In the genomic region with DNA sequence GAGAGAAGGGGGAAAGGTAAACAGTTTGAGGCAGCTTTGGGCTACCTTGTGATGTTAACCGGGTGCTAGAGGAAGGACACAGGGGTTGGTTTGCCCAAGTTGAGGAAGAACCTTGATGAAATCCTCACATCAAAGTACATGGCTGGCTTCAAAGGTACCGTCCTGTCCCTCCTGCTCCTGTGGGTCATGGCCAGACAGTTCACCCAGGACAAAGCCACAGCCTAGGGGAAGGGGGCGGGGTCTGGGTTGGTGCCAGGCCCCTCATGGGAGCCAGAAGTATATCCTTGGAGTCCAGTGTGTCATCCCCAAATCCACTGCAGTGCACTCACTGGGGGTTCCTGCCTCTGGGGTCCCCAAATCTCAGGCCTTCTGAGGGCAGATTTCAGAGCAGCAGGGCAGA, we compare ENCODE assay signal across 24 mouse cellular contexts.
A peak's percentile ranks its signal among the peaks of the same experiment; 100 is the strongest.
DNase-seq lines count a peak whose midpoint lies in the region; ATAC-seq lines count a peak whose summit lies in the region.
"Had no signal": no experiment of that assay in that cellular context is flagged by ENCODE, and none has a peak within 500 bp of the region (broad histone marks: within the 10 kb centered on the region; RNA-seq: fewer than 3 reads in every experiment).

No protein-coding gene starts in this region.

- H3K9me3 ChIP-seq in limb, embryonic 15.5 days: no peaks in the 10 kb centered on the region
- no peaks in the 10 kb centered on the region for H3K9me3 ChIP-seq in limb, embryonic 10.5 days (replicated peaks)
- H3K9me3 ChIP-seq in liver, embryonic 15.5 days (replicated peaks): no peaks in the 10 kb centered on the region
- H3K9me3 ChIP-seq: embryonic facial prominence, embryonic 13.5 days; forebrain, embryonic 13.5 days; hindbrain, embryonic 13.5 days; midbrain, embryonic 10.5 days had no signal

- 63% methylated on average over 3 of the region's 3 CpGs for WGBS in limb, embryonic 15.5 days
- 71% methylated on average over 3 of the region's 3 CpGs for WGBS in limb, embryonic 10.5 days
- WGBS in liver, embryonic 15.5 days (ENCODE audit: insufficient replicate concordance): 40% methylated on average over 3 of the region's 3 CpGs

- no peaks in the 10 kb centered on the region for H3K4me1 ChIP-seq in limb, embryonic 15.5 days
- no peaks in the 10 kb centered on the region for H3K4me1 ChIP-seq in limb, embryonic 10.5 days
- H3K4me1 ChIP-seq in liver, embryonic 15.5 days (replicated peaks): 0 out of 2 replicates have a peak, but pooled peaks cover 8% of the 10 kb centered on the region
- H3K4me1 ChIP-seq: embryonic facial prominence, embryonic 13.5 days; forebrain, embryonic 13.5 days; hindbrain, embryonic 13.5 days; midbrain, embryonic 10.5 days had no signal

- H3K27me3 ChIP-seq in limb, embryonic 15.5 days: peaks cover 18% of the 10 kb centered on the region; the same call in 1 of the 2 replicates
- peaks cover 56% of the 10 kb centered on the region for H3K27me3 ChIP-seq in limb, embryonic 10.5 days (ENCODE audit: low read depth, poor library complexity, severe bottlenecking)
- H3K27me3 ChIP-seq in liver, embryonic 15.5 days: no peaks in the 10 kb centered on the region
- H3K27me3 ChIP-seq: CH12.LX; embryonic facial prominence, embryonic 13.5 days; forebrain, embryonic 13.5 days; Patski had no signal

- H3K9ac ChIP-seq in limb, embryonic 15.5 days: no peak overlapping the region
- H3K9ac ChIP-seq in liver, embryonic 15.5 days: no peak overlapping the region
- H3K9ac ChIP-seq: embryonic facial prominence, embryonic 13.5 days; forebrain, embryonic 13.5 days; hindbrain, embryonic 13.5 days had no signal

- H3K36me3 ChIP-seq in limb, embryonic 15.5 days: no peaks in the 10 kb centered on the region
- no peaks in the 10 kb centered on the region for H3K36me3 ChIP-seq in limb, embryonic 10.5 days
- no peaks in the 10 kb centered on the region for H3K36me3 ChIP-seq in liver, embryonic 15.5 days (replicated peaks)
- H3K36me3 ChIP-seq: embryonic facial prominence, embryonic 13.5 days; G1E; hindbrain, embryonic 13.5 days; midbrain, embryonic 10.5 days had no signal

- H3K4me2 ChIP-seq in limb, embryonic 15.5 days: no peak overlapping the region
- H3K4me2 ChIP-seq in liver, embryonic 15.5 days: no peak overlapping the region
- H3K4me2 ChIP-seq: embryonic facial prominence, embryonic 13.5 days; forebrain, embryonic 13.5 days; hindbrain, embryonic 13.5 days had no signal

- H3K4me3 ChIP-seq in limb, embryonic 15.5 days: no peak overlapping the region
- H3K4me3 ChIP-seq in limb, embryonic 10.5 days: no peak overlapping the region
- H3K4me3 ChIP-seq in liver, embryonic 15.5 days (replicated peaks): no peak overlapping the region
- H3K4me3 ChIP-seq: embryonic facial prominence, embryonic 13.5 days; erythroblast, embryonic 14.5 days; forebrain, embryonic 13.5 days; gastrocnemius, adult 2 months; hindbrain, embryonic 13.5 days; midbrain, embryonic 10.5 days had no signal

- no peak for DNase-seq in limb, embryonic 10.5 days (ENCODE audit: low spot score)
- DNase-seq in adrenal gland, adult 8-10 months: peak; percentile 93
- peak; percentile 53 for DNase-seq in liver
- no peak for DNase-seq in lung, adult 18-20 months
- DNase-seq: cerebellum, adult 8-10 months; cerebellum, postnatal 36 days; embryo, embryonic 11 days; gastrocnemius, adult 2 months; kidney, adult 18-20 months; right cerebral cortex, postnatal 14 days had no signal

- ATAC-seq in limb, embryonic 15.5 days (ENCODE audit: insufficient number of reproducible peaks, low FRiP score, low TSS enrichment, low read depth): 0 out of 2 replicates have a peak, but pooled peaks have one; percentile 40
- peak; percentile 47; the same call in 1 of the 2 replicates for ATAC-seq in liver, embryonic 15.5 days (ENCODE audit: insufficient read depth)
- ATAC-seq in megakaryocyte-erythroid progenitor cell, adult 5-6 weeks (replicated peaks; ENCODE audit: low FRiP score, low TSS enrichment, poor library complexity, severe bottlenecking): no peak
- no peak for ATAC-seq in cerebellum, adult (ENCODE audit: insufficient number of reproducible peaks, low FRiP score, low TSS enrichment)
- ATAC-seq: forebrain, embryonic 13.5 days; Patski had no signal

- H3K27ac ChIP-seq in limb, embryonic 15.5 days: no peak overlapping the region
- no peak overlapping the region for H3K27ac ChIP-seq in limb, embryonic 10.5 days
- H3K27ac ChIP-seq in liver, embryonic 15.5 days (replicated peaks): no peak overlapping the region
- H3K27ac ChIP-seq: embryonic facial prominence, embryonic 13.5 days; forebrain, embryonic 13.5 days; gastrocnemius, adult 2 months; hindbrain, embryonic 13.5 days; kidney, postnatal 0 days; macrophage; midbrain, embryonic 10.5 days had no signal

Comparison
In these comparisons a context has a peak if more than half of its experiments do, and no peak if none do; other contexts are left out.
1. ATAC-seq: peak in limb, embryonic 15.5 days (single experiment) and liver, embryonic 15.5 days (single experiment); none in megakaryocyte-erythroid progenitor cell, adult 5-6 weeks (single experiment) and cerebellum, adult (single experiment).
2. DNase-seq: peak in adrenal gland, adult 8-10 months (single experiment) and liver (single experiment); none in limb, embryonic 10.5 days (single experiment) and lung, adult 18-20 months (0 of 2).